Comparison of ENCODE assay signal across 12 mouse cellular contexts in the genomic region with DNA sequence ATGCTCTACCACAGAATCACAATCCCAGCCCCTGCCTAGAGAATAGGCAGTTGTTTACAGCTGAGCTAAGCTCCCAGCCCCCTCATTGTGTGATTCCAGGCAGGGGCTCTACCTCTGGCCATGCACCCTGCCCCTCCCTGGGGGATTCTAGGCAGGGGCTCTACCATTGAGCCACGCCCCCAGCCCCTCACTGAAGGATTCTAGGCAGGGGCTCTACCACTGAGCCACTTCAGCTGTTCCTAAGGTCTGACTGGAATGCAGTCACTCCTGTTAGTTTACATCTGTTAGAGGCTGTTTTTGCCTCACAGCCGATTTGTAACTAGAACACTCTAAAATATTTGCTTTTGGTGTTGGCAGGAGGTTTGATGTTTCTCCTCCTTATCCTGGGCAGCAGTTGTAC. TPM values are rescaled to one million over a fixed set of nuclear protein-coding genes. Genes with fewer than 3 reads are reported as not detected.
DNase-seq lines count a peak whose midpoint lies in the region; ATAC-seq and TF ChIP-seq lines count a peak whose summit lies in the region.
"Had no signal": no experiment of that assay in that cellular context is flagged by ENCODE, and none has a peak within 500 bp of the region (broad histone marks: within the 10 kb centered on the region; RNA-seq: fewer than 3 reads in every experiment).

No protein-coding gene starts in this region.

- peak overlapping the region; percentile 62; the same call in 1 of the 2 replicates for H3K27ac ChIP-seq in heart, postnatal 0 days (ENCODE audit: low read depth)
- peak overlapping the region; percentile 62 for H3K27ac ChIP-seq in limb, embryonic 12.5 days

- WGBS in heart, postnatal 0 days: 63% methylated on average over 2 of the region's 2 CpGs
- 72% methylated on average over 2 of the region's 2 CpGs for WGBS in limb, embryonic 12.5 days

- no peaks in the 10 kb centered on the region for H3K4me1 ChIP-seq in heart, postnatal 0 days (ENCODE audit: control insufficient read depth, insufficient read depth)
- peaks cover 34% of the 10 kb centered on the region for H3K4me1 ChIP-seq in limb, embryonic 12.5 days (replicated peaks)

- no peak for DNase-seq in heart, postnatal 0 days (ENCODE audit: low spot score)
- DNase-seq in heart, adult 9 months (ENCODE audit: low spot score in 2 of 2): no peak
- DNase-seq in thymus, postnatal 0 days (ENCODE audit: low spot score): peak; percentile 25
- DNase-seq in thymus, postnatal 25 days: no peak
- DNase-seq in gastrocnemius, adult 18-20 months (ENCODE audit: low spot score): no peak
- no peak for DNase-seq in cerebellum, adult 9-11 months
- DNase-seq: cerebellum, postnatal 36 days had no signal

- no peak overlapping the region for H3K9ac ChIP-seq in heart, postnatal 0 days (replicated peaks; ENCODE audit: low read depth, low read length)
- H3K9ac ChIP-seq in limb, embryonic 12.5 days (replicated peaks): no peak overlapping the region

- H3K4me2 ChIP-seq in heart, postnatal 0 days (ENCODE audit: low read depth, low read length): no peak overlapping the region
- no peak overlapping the region for H3K4me2 ChIP-seq in limb, embryonic 12.5 days

- no peak for TF ChIP-seq CTCF in heart, postnatal 0 days (IDR thresholded peaks at IDR 0.05; ENCODE audit: low read depth)

- H3K4me3 ChIP-seq in heart, postnatal 0 days (ENCODE audit: low read depth, low read length): no peak overlapping the region
- H3K4me3 ChIP-seq in limb, embryonic 12.5 days (replicated peaks): no peak overlapping the region

- H3K9me3 ChIP-seq in heart, postnatal 0 days (replicated peaks; ENCODE audit: control insufficient read depth, low read length): no peaks in the 10 kb centered on the region
- H3K9me3 ChIP-seq in limb, embryonic 12.5 days: no peaks in the 10 kb centered on the region
- H3K9me3 ChIP-seq: G1E had no signal

- peaks cover 19% of the 10 kb centered on the region for H3K36me3 ChIP-seq in heart, postnatal 0 days (replicated peaks; ENCODE audit: control insufficient read depth, insufficient read depth, low read length)
- peaks cover 58% of the 10 kb centered on the region for H3K36me3 ChIP-seq in limb, embryonic 12.5 days

- ATAC-seq in heart, postnatal 0 days (ENCODE audit: insufficient read depth, low read depth): no peak
- ATAC-seq in limb, embryonic 12.5 days (ENCODE audit: insufficient number of reproducible peaks, insufficient read depth, low FRiP score, low TSS enrichment, low read depth): no peak
- ATAC-seq: inflammation-experienced regulatory T-cells, adult 6 months had no signal

- TF ChIP-seq EP300 in heart, postnatal 0 days (IDR thresholded peaks at IDR 0.05; ENCODE audit: low read depth): no peak

- H3K27me3 ChIP-seq in heart, postnatal 0 days (ENCODE audit: control insufficient read depth, insufficient read depth, low read length): no peaks in the 10 kb centered on the region
- H3K27me3 ChIP-seq in limb, embryonic 12.5 days: no peaks in the 10 kb centered on the region

RNA-seq across cellular contexts. Expression of gene Dtx2, which starts 7.7 kb away (rescaled TPM):
- 27.4 and 28.6 TPM in 2 replicates for total RNA-seq in heart, postnatal 0 days (2014; rRNA removed; ENCODE audit: low replicate concordance)
- polyA plus RNA-seq in heart, postnatal 0 days (2015; fragmentation: Nextera tagmentation; extraction: Ambion mirVana): 14.6 and 15.7 TPM in 2 replicates
- polyA plus RNA-seq in thymus, postnatal 0 days (2015; fragmentation: Nextera tagmentation; extraction: Ambion mirVana): 43.9 and 46.0 TPM in 2 replicates
- 39.2 and 40.4 TPM in 2 replicates for polyA plus RNA-seq in limb, embryonic 12.5 days (2016; fragmentation: Nextera tagmentation; extraction: Ambion mirVana)
- total RNA-seq in gastrocnemius, adult 18-20 months (2021): 1 to 10 TPM; 7.4 to 7.6 TPM

RNA-seq across cellular contexts. Expression of gene Zp3, which starts 22.4 kb away (rescaled TPM):
- total RNA-seq in heart, postnatal 0 days (2014; rRNA removed; ENCODE audit: low replicate concordance): not detected in 2 replicates
- polyA plus RNA-seq in heart, postnatal 0 days (2015; fragmentation: Nextera tagmentation; extraction: Ambion mirVana): 0.14 TPM in 1 of 2 replicates, not detected in the other
- 0.53 and 0.64 TPM in 2 replicates for polyA plus RNA-seq in thymus, postnatal 0 days (2015; fragmentation: Nextera tagmentation; extraction: Ambion mirVana)
- polyA plus RNA-seq in limb, embryonic 12.5 days (2016; fragmentation: Nextera tagmentation; extraction: Ambion mirVana): not detected in 2 replicates
- not detected for total RNA-seq in gastrocnemius, adult 18-20 months (2021)
- total RNA-seq: G1E; gastrocnemius, adult 8-10 months had no signal
- polyA plus RNA-seq: G1E; inflammation-experienced regulatory T-cells, adult 6 months; large intestine, adult 2 months had no signal

RNA-seq across cellular contexts. Expression of gene Ssc4d, which starts 28.0 kb away (rescaled TPM):
- 1.3 and 3.6 TPM in 2 replicates for total RNA-seq in heart, postnatal 0 days (2014; rRNA removed; ENCODE audit: low replicate concordance)
- polyA plus RNA-seq in heart, postnatal 0 days (2015; fragmentation: Nextera tagmentation; extraction: Ambion mirVana): 0.55 and 0.56 TPM in 2 replicates
- polyA plus RNA-seq in thymus, postnatal 0 days (2015; fragmentation: Nextera tagmentation; extraction: Ambion mirVana): 1.6 and 2.7 TPM in 2 replicates
- 4.8 and 5.6 TPM in 2 replicates for polyA plus RNA-seq in limb, embryonic 12.5 days (2016; fragmentation: Nextera tagmentation; extraction: Ambion mirVana)
- under 1 TPM; 0.57 to 0.95 TPM for total RNA-seq in gastrocnemius, adult 18-20 months (2021)

RNA-seq across cellular contexts. Expression of gene Upk3b, which starts 36.0 kb away (rescaled TPM):
- total RNA-seq in heart, postnatal 0 days (2014; rRNA removed; ENCODE audit: low replicate concordance): 40.6 and 47.9 TPM in 2 replicates
- polyA plus RNA-seq in heart, postnatal 0 days (2015; fragmentation: Nextera tagmentation; extraction: Ambion mirVana): 21.1 and 24.0 TPM in 2 replicates
- 0.32 and 0.48 TPM in 2 replicates for polyA plus RNA-seq in thymus, postnatal 0 days (2015; fragmentation: Nextera tagmentation; extraction: Ambion mirVana)
- 0.13 and 0.24 TPM in 2 replicates for polyA plus RNA-seq in limb, embryonic 12.5 days (2016; fragmentation: Nextera tagmentation; extraction: Ambion mirVana)
- total RNA-seq in gastrocnemius, adult 18-20 months (2021): under 1 TPM in 1 of 2 experiments, not detected in 1; 0.07 TPM
- total RNA-seq: gastrocnemius, adult 8-10 months had no signal
- polyA plus RNA-seq: G1E had no signal

RNA-seq across cellular contexts. Expression of gene Upk3bl, which starts 52.0 kb away (rescaled TPM):
- total RNA-seq in heart, postnatal 0 days (2014; rRNA removed; ENCODE audit: low replicate concordance): 4.2 TPM in 1 of 2 replicates, not detected in the other
- polyA plus RNA-seq in heart, postnatal 0 days (2015; fragmentation: Nextera tagmentation; extraction: Ambion mirVana): not detected in 2 replicates
- 2.1 and 8.2 TPM in 2 replicates for polyA plus RNA-seq in thymus, postnatal 0 days (2015; fragmentation: Nextera tagmentation; extraction: Ambion mirVana)
- 5.0 and 5.4 TPM in 2 replicates for polyA plus RNA-seq in limb, embryonic 12.5 days (2016; fragmentation: Nextera tagmentation; extraction: Ambion mirVana)
- total RNA-seq in gastrocnemius, adult 18-20 months (2021): not detected
- total RNA-seq: G1E; gastrocnemius, adult 8-10 months had no signal
- polyA plus RNA-seq: G1E; inflammation-experienced regulatory T-cells, adult 6 months had no signal
